Mouse (Mus musculus) 3T3-L1 (cell line): ENCODE data around the gene Hist2h2aa1.
"Not testable (repeated sequence)": the region's sequence is repeated elsewhere in the genome, so short reads cannot be mapped to it uniquely, and the experiment has no call there.

Experiments
- DNase-seq: peaks from one replicate; pipeline ENCODE4 v3.0.0-alpha.2; 2015; ENCODE audit warnings: low read depth, low spot score

Hist2h2aa1 gene

DNA sequence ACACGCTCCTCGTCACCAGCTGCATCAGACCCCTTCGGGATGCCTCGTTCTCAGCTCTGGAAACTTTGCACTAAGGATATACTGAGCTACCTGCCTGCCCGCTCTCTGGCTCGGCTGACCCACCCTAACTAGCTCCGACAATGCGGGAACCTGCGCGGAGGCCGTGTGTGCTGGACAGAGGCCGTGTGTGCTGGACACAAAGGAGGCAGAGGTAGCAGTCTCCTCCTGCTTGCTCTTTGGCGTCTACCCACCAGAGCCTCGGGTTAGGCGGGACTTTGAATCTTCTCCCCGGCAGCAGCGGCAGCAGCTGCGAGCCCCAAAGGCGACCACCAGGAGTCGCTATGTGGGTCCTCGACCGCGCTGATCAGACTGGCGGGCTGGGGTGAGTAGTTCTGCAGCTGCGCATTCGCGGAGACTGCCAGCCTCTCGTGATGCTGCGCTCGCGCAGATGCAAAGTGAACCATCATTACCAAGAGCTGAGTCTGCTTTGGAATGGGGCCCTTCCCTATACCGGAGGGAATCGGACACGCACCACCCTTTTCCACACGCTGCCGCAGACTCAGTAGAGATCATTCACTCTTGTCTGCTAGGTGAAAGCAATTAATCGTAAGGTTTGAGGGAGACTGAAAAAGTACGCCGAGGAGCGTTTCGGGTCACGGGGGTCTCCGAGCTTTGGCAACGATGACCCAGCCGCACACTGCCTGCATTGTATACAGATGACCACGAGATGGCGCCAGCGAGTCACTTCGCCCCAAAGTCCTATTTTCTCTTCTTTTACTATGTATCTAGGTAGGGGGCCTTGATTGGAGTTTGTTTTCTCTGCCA is 32.7 kb downstream of the Hist2h2aa1 start:
- peak; percentile 94 for DNase-seq

DNA sequence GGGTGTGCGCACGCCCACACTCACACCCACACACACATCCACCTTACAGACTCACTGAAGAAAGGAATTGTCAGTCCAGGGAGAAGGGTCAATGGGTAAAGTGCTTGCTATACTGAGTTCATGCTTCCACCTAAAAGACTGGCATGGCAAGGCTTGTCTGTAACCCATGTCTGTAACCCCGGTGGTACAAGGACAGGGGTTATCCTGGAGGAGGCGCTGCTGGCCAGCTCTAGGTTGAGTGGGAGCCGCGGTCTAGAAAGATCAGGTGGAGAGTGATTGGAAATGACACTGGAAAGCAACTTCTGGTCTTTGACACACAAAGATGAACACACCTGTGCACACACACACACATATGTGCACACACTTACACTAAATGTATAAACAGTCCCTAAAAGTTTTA is 35.4 kb downstream of the Hist2h2aa1 start:
- DNase-seq: no peak

DNA sequence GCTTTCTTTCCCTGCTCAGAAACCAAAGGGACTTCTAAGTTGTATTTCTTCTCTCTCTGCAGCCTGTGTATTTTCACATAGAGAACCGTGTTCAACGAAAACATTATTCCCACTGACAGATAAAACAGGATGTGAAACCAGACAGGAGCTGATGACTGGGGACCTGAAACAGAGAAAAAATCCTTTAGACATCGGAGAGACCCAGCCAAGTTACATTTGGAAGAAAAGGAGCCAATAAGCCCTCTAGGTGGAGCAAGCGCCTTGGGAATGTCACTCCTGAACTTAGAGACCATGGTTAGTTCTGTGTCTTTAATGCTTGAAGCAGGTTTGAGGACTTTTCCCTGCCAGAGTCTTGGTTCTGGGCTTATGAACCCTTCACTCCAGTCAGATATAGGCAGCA is 39.2 kb downstream of the Hist2h2aa1 start:
- DNase-seq: peak; percentile 56

DNA sequence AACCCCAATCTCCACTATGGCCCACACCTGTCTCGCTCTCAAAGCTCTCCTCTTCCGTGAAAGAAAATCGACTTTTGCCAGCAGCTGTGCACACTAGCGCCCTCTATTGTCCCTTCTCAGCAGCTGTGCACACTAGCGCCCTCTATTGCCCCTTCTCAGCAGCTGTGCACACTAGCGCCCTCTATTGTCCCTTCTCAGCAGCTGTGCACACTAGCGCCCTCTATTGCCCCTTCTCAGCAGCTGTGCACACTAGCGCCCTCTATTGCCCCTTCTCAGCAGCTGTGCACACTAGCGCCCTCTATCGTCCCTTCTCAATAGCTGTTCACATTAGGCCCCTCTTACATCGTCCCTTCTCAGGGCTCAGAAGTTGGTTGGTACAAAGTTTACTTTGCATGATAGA is 42.0 kb downstream of the Hist2h2aa1 start:
- DNase-seq: not testable (repeated sequence)

DNA sequence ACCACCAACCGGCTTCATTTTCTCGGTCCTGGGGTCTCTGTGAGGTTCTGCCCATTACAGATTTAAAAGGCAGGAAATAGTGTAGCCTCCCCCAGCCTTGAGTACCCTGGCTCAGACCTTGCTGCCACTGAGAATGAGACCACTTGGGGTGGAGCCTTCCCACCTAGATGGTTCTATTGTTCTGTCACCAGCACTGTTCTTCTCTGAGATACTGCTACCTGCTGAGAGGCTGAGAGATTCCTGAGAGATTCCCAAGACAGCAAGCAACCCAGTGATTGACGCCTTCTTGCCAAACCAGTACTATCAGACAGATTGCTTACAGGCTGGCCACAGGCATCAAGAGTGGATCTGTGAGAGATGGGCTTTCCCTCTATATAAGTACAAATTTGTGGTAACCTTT is 43.9 kb downstream of the Hist2h2aa1 start:
- no peak for DNase-seq

DNA sequence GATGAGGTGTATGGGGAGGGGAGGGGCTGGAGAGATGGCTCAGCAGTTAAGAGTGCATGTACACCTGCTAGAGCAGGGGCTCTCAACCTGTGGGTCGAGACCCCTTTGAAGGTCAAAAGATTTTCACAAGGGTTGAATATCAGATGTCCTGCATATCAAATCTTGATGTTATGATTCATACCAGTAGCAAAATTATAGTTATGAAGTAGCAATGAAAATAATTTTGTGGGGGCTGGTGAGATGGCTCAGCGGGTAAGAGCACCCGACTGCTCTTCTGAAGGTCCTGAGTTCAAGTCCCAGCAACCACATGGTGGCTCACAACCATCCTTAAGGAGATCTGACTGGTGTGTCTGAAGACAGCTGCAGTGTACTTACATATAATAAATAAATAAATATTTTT is 45.4 kb downstream of the Hist2h2aa1 start:
- not testable (repeated sequence) for DNase-seq

DNA sequence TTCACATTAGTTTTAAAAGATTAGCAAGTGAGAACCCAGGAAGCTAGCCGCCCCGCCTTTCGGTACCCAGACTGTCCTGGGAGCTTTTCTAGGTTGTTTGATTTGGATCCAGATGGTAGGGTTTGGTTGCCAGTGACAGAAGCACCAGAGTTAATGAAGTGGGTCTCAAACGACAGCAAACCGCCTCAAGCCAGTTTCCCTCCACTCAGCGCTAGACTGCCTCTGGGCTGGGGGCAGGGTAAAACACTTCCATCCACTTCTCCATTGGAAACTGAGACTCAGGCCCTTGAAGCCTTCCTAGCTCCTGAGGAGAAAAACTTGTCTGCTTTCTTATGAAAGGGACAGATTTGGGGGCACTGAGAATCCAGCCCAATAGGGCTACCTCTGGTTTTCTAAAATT is 47.3 kb downstream of the Hist2h2aa1 start:
- DNase-seq: no peak

DNA sequence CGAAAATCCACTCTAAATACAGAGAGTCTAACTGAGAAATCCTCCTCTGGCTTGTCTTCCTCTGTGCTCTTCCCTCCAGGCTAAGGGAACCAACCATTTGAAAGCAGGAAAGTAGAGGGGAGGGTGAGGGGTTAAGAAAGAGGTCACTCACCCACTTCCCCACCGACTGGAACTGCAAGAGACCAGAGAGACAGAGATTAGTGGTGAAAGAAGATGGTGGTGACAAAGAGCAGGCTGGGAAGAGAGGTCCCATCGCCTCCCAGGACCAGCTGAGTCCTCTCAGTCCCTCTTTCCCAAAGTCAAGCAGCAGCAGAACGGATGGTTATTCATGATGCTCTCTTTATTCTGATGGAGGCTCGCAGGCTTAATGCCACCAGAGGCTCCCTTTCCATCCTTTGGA is 48.1 kb downstream of the Hist2h2aa1 start:
- no peak for DNase-seq

DNA sequence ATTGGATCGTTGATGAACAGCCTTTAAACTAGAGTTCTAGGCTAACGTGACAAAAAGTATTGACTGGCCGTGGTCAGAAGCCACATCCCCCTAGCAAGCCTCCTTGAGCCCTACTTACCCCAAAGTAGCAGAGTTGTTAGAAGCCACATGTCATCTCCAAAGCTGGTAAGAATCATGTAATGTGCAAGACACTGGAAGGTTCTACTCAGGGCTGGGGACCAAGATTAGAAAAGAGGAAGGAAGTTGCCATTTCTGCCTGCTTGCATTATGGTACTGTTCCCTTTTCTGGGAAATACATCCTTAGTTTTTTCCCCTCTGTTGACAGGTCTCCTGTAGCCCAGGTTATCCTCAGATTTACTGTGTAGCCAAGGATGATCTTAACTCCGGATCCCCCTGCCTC is 48.5 kb downstream of the Hist2h2aa1 start, which contains the start of gene Fcgr1:
Fcgr1 (minus strand) TSS at position 183 of the 400 bp plus-strand sequence.
- DNase-seq: no peak
